Mouse (Mus musculus) heart, embryonic 16.5 days (tissue): ENCODE measurements around the gene Spag17. TPM values are rescaled to one million over a fixed set of nuclear protein-coding genes. Genes with fewer than 3 reads are reported as not detected.
"Not testable (repeated sequence)": the region's sequence is repeated elsewhere in the genome, so short reads cannot be mapped to it uniquely, and the experiment has no call there.

Source experiments
- ATAC-seq: fragments of 200-750 bp; cut with Nextera tagmentation; replicated peaks from 2 replicates; pipeline ENCODE4 v1.8.0; 2017; ENCODE audit warnings: moderate number of reproducible peaks; ENCODE audit not compliant: insufficient read depth, low FRiP score; ENCODE audit errors: extremely low read depth
- H3K27ac ChIP-seq: fragments of 300-500 bp; sonication (generic); 2 replicates; pipeline ENCODE4 v1.5.1; 2014; ENCODE audit warnings: mild to moderate bottlenecking, low read length, control low read depth, moderate library complexity
- H3K27me3 ChIP-seq: fragments of 300-500 bp; sonication (generic); 2 replicates; pipeline ENCODE4 v1.6.1; 2014; ENCODE audit warnings: low read length, mixed read lengths; ENCODE audit not compliant: control insufficient read depth, insufficient read depth
- H3K36me3 ChIP-seq: fragments of 300-500 bp; sonication (generic); 2 replicates; pipeline ENCODE4 v1.6.1; 2014; ENCODE audit not compliant: control insufficient read depth, insufficient read depth
- H3K4me1 ChIP-seq: fragments of 300-500 bp; sonication (generic); 2 replicates; pipeline ENCODE4 v1.6.1; 2014; ENCODE audit warnings: low read length, mixed read lengths; ENCODE audit not compliant: control insufficient read depth, insufficient read depth
- H3K4me2 ChIP-seq: fragments of 300-500 bp; sonication (generic); 2 replicates; pipeline ENCODE4 v1.6.1; 2014; ENCODE audit warnings: low read depth, mild to moderate bottlenecking, control low read depth, low read length
- H3K4me3 ChIP-seq: fragments of 300-500 bp; sonication (generic); 2 replicates; pipeline ENCODE4 v1.5.1; 2014; ENCODE audit warnings: mild to moderate bottlenecking, control low read depth, low read length
- H3K9ac ChIP-seq: fragments of 300-500 bp; sonication (generic); 2 replicates; pipeline ENCODE4 v1.6.1; 2014; ENCODE audit warnings: low read length, control low read depth
- H3K9me3 ChIP-seq: fragments of 300-500 bp; sonication (generic); replicated peaks from 2 replicates; pipeline ENCODE4 v1.6.1; 2016; ENCODE audit warnings: low read length; ENCODE audit not compliant: control insufficient read depth
- WGBS: fragments of 180-500 bp; shearing (Covaris S2); extraction: QIAGEN DNeasy Blood & Tissue Kit; methylation state at CpG from one replicate; pipeline ENCODE4 v1.1.7; 2014; 5-methylcytosine and 5-hydroxymethylcytosine counted together
- polyA plus RNA-seq: library from polyadenylated mRNA; unstranded; fragments of >200 nt; fragmentation: Nextera tagmentation; extraction: Ambion mirVana; gene quantifications from 2 replicates; pipeline ENCODE4 v1.2.1, GENCODE M21; 2015

Spag17 gene
- polyA plus RNA-seq, 1 experiment from 2014 or later: 0.21 TPM

GRCm38 (mm10) chr3:99881498-99881897 lies 3.7 kb upstream of the Spag17 start:
- ATAC-seq: no peak
- no peaks in the 10 kb centered on the region for H3K27me3 ChIP-seq
- no peak overlapping the region for H3K9ac ChIP-seq
- H3K27ac ChIP-seq: no peak overlapping the region
- H3K9me3 ChIP-seq: no peaks in the 10 kb centered on the region
- no peak overlapping the region for H3K4me3 ChIP-seq
- H3K36me3 ChIP-seq: no peaks in the 10 kb centered on the region
- peaks cover 4% of the 10 kb centered on the region; the same call in 1 of the 2 replicates for H3K4me1 ChIP-seq
- 78% methylated on average over 3 of the region's 3 CpGs for WGBS
- no peak overlapping the region for H3K4me2 ChIP-seq

GRCm38 (mm10) chr3:99883988-99884564 lies 1.1 kb upstream of the Spag17 start:
- Histone ChIP-seq H3K9ac (no peak overlapping the region), H3K4me3 (no peak overlapping the region), H3K9me3 (no peaks in the 10 kb centered on the region), H3K27me3 (no peaks in the 10 kb centered on the region), H3K4me1 (peaks cover 4% of the 10 kb centered on the region; the same call in 1 of the 2 replicates), H3K36me3 (no peaks in the 10 kb centered on the region), H3K27ac (no peak overlapping the region), H3K4me2 (no peak overlapping the region)
- ATAC-seq: no peak
- 62% methylated on average over 6 of the region's 6 CpGs for WGBS

GRCm38 (mm10) chr3:99894741-99895140 lies 9.5 kb downstream of the Spag17 start:
- not testable (repeated sequence) for H3K36me3 ChIP-seq, ATAC-seq
- WGBS: 94% methylated on average over 4 of the region's 4 CpGs

GRCm38 (mm10) chr3:99913809-99914439 lies 28.7 kb downstream of the Spag17 start:
- Histone ChIP-seq H3K27me3 (no peaks in the 10 kb centered on the region), H3K9ac (no peak overlapping the region), H3K4me2 (no peak overlapping the region), H3K27ac (no peak overlapping the region), H3K4me3 (no peak overlapping the region), H3K36me3 (no peaks in the 10 kb centered on the region), H3K4me1 (no peaks in the 10 kb centered on the region), H3K9me3 (0 out of 2 replicates have a peak, but pooled peaks cover 2% of the 10 kb centered on the region)
- WGBS: 82% methylated on average over 8 of the region's 8 CpGs
- no peak for ATAC-seq

More at GRCm38 (mm10) chr3:99894741-99895140, 9.5 kb downstream of the Spag17 start:
- not testable (repeated sequence) for H3K9ac ChIP-seq, H3K27ac ChIP-seq, H3K27me3 ChIP-seq, H3K4me3 ChIP-seq, H3K4me1 ChIP-seq, H3K4me2 ChIP-seq, H3K9me3 ChIP-seq

- Histone ChIP-seq H3K27ac (no peak overlapping the region), H3K36me3 (no peaks in the 10 kb centered on the region), H3K4me3 (no peak overlapping the region), H3K9ac (no peak overlapping the region), H3K4me1 (no peaks in the 10 kb centered on the region), H3K27me3 (no peaks in the 10 kb centered on the region), H3K4me2 (no peak overlapping the region), H3K9me3 (no peaks in the 10 kb centered on the region)
- no peak for ATAC-seq
- WGBS: 75% methylated on average over 3 of the region's 3 CpGs
Measured at GRCm38 (mm10) chr3:99922944-99923343, 37.7 kb downstream of the Spag17 start.

- H3K9me3 ChIP-seq: no peaks in the 10 kb centered on the region
- no peaks in the 10 kb centered on the region for H3K4me1 ChIP-seq
- H3K4me2 ChIP-seq: no peak overlapping the region
- no peaks in the 10 kb centered on the region for H3K27me3 ChIP-seq
- no peak overlapping the region for H3K4me3 ChIP-seq
- no peak for ATAC-seq
- H3K27ac ChIP-seq: no peak overlapping the region
- WGBS: 66% methylated on average over 12 of the region's 12 CpGs
- H3K36me3 ChIP-seq: no peaks in the 10 kb centered on the region
- H3K9ac ChIP-seq: no peak overlapping the region
Measured at GRCm38 (mm10) chr3:99930920-99931620, 45.9 kb downstream of the Spag17 start.

GRCm38 (mm10) chr3:99936159-99936558 lies 51.0 kb downstream of the Spag17 start:
- ATAC-seq: no peak
- 41% methylated on average over 1 of the region's 1 CpGs for WGBS

GRCm38 (mm10) chr3:99938611-99939286 lies 53.5 kb downstream of the Spag17 start:
- Histone ChIP-seq H3K4me1 (no peaks in the 10 kb centered on the region), H3K27ac (no peak overlapping the region), H3K27me3 (no peaks in the 10 kb centered on the region), H3K4me2 (no peak overlapping the region), H3K9ac (no peak overlapping the region), H3K9me3 (no peaks in the 10 kb centered on the region), H3K4me3 (no peak overlapping the region), H3K36me3 (no peaks in the 10 kb centered on the region)
- 25% methylated on average over 8 of the region's 8 CpGs for whole genome bisulfite sequencing
- no peak for ATAC-seq

More at GRCm38 (mm10) chr3:99936159-99936558, 51.0 kb downstream of the Spag17 start:
- Histone ChIP-seq H3K27me3 (no peaks in the 10 kb centered on the region), H3K36me3 (no peaks in the 10 kb centered on the region), H3K4me2 (no peak overlapping the region), H3K9me3 (no peaks in the 10 kb centered on the region), H3K27ac (no peak overlapping the region), H3K9ac (no peak overlapping the region), H3K4me3 (no peak overlapping the region), H3K4me1 (no peaks in the 10 kb centered on the region)
